Mouse (Mus musculus) ES-CJ7 (cell line): ENCODE results near the gene Rnf41.

Experiments used
- DNase-seq: peaks from one replicate; pipeline ENCODE4 v3.0.0; 2011; ENCODE audit warnings: low read depth, low spot score

Gene Rnf41

DNA sequence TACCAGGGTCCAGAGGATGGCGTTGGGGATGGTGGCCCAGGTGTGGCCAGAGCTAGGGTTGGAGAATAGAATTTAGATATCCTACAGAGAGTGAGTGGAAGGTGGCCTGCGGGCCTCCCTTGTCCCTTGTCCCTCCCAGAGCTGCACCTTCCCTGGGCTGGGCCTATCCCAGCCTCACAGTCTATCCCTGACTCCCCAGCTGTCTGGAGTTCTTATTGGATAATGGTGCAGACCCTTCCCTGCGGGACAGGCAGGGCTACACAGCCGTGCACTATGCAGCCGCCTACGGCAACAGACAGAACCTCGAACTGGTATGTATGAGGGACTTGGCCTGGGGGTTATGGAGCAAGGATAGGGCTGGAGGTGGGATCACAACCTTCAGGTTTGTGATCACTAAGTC lies 25.6 kb upstream of the Rnf41 start:
- DNase-seq, result no peak

DNA sequence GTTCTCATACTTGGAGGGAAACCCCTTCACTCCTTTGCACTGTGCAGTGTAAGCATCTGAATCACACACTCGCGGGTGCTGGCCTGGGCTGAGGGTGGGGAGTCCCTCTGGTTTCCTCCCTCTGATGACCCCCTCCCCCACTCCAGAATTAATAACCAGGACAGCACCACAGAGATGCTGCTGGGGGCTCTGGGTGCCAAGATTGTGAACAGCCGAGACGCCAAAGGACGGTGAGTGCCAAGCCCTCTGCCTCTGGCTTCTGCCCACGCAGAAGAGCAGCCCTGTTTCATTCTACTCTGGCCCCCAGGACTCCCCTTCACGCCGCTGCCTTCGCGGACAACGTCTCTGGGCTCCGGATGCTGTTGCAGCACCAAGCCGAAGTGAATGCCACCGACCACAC lies 22.5 kb upstream of the Rnf41 start:
- no peak for DNase-seq

DNA sequence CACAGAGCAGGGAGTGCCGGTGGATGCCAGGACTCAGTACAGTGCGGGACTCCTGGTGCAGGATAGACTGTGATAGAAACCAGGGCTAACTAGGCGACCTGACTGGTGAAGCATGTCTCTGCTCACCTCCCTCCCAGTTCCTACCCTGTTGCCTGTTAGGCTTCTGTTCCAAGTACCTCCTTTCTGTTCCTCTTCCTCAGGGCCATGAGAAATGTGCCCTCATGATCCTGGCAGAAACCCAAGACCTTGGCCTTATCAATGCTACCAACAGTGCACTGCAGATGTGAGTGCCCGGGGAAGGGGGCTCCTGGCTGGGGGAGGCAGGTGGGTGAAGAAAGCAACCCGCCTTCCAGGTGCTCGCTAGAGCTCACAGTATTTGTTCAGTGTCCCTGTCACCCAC lies 21.9 kb upstream of the Rnf41 start:
- no peak for DNase-seq

DNA sequence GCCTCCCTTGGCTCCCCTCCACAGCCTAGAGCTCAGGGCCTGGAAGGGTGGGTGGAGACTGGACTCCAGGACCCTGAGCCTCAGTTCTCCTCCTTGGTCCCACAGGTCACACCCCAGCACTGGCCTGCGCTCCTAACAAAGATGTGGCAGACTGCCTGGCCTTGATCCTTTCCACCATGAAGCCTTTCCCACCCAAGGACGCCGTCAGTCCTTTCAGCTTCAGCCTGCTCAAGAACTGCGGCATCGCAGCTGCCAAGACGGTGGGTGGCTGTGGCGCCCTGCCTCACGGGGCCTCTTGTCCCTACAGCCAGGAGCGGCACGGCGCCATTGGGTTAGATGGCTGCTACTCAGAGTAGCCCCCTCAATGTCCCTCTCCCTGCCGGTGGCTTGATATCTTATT lies 21.1 kb upstream of the Rnf41 start:
- DNase-seq, result no peak

DNA sequence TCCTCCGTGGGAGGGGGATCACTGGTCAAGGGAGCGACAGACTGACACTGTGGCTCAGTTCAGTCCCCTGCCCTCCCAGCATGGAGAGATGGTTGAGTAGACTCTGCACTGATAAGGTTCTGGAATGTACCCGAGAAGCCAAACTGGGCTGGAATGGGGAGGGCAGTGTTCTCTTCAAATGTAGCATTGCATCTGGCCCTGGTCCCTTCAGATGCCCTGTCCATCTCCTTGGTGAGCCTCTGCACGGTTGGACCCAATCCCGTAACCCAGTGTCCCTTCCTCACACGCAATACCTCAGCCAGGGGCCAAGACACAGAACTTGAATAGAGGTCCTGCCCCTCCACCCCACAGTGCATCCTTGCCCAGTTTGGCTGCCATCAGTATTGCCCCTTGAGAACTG lies 19.6 kb upstream of the Rnf41 start:
- DNase-seq, result no peak

DNA sequence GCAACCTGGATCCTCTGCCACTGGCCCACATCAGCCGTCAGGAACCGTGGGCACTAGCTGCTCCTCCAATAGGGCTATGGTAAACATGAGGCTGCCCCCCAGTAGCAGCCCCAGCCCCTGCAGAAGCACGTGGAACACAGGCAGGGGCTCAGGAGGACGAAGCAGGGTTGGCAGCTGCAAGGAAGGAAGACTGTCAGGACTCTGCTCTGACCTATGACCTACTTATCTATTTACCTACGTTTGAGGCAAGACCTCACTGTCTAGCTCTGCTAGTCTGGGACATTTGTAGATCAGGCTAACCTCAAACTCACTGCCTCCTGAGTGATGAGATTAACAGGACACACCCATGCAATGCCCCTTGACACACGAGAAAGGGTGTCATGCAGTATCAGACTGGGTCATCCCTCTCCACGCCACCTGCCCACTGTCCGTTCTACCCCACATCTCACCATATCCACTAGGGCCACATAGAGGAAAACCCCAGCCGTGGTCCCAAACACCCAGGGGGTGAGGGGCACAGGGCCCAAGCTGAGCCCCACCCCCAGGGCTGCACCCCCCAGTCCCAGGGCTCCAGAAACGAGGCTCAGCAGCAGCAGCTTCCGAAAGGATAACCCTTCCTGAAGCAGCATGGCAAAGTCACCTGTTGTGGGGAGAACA lies 15.3 kb upstream of the Rnf41 start:
- no peak for DNase-seq

DNA sequence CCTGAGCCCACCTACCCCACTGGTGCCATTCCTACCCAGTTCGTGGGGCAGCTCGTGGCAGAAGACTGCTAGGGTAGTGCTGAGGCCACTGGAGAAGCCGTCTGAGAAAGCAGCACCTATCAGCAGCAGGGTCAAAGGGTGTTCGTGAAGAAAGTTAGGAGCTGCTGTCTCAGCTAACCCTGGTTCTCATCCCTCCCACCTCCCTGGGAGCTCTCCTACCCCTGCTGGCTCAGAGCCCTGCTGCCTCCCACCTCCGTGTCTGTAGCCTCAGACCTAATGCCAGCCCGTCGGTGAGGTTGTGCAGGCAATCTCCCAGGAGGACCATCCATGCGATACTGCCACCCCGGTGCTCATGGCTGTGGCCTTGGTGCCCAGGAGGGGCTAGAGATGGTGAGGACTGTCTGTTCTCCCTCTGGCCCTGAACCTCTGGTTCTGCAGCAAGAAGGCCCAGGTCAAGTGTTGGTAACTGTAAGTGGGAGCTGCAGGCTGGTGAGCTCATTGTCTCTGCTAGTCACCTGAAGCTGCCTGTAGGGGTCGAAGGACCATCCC lies 14.7 kb upstream of the Rnf41 start:
- no peak for DNase-seq

DNA sequence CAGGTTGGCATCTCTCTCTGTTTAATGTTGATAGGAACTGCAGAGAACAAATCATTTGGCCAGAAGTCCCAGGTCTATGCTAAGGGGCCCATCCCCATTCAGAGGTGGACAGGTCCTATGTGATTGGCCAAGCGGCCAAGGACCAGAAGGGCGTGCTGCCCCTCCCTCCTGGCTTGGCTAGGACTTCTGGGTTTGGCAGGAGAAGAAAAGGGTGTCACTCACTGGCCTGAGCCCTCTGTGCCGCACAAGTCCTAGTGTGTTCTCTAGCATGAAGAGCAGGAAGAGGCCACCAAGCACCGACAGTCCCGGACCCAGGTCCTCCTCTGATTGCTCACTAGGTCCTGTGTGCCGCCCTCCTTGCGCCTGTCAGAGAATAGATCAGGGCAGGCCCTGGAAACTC lies 14.0 kb upstream of the Rnf41 start:
- no peak for DNase-seq

DNA sequence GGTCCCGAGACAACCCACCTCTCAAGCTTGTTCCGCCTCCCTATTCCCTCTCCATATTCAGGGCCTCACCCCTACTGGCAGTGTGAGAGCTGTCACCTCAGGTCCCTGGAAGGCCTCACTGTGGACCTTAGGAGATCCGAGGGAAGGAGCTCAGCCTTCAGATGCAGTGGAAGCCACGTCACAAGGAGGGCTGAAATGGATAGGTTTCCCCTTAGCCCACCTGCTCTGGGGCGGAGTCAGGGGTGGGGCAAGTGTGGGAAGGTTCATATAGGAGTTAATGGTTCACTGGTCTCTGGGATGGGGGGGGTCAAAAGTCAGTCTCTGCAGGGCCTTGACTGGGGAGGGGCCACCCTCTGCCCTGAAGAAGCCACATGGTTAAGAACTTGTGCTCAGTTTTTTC lies 11.1 kb upstream of the Rnf41 start:
- DNase-seq, result no peak

DNA sequence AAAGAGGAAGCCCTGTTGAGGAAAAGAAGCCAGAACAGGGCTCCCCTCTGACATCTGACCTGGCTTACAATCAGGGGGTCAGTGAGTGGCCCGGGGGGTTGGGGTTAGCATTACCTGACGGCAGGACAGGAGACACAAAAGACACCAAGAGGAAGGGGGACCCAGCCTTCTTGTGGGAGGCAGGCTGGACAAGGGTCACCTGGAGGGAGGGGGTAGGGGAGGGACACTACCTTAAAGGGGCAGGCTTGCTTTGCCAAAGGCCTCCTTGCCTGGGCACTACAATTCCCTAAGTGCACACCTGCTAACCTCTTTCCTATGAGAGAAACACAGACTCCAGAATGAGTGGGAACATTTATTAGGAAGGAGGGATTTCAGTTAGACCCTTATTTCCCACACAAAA lies 10.4 kb upstream of the Rnf41 start, which contains the start of gene Slc39a5:
TSS of gene Slc39a5 (minus strand) at position 174 of the 400 bp plus-strand sequence.
- no peak for DNase-seq

DNA sequence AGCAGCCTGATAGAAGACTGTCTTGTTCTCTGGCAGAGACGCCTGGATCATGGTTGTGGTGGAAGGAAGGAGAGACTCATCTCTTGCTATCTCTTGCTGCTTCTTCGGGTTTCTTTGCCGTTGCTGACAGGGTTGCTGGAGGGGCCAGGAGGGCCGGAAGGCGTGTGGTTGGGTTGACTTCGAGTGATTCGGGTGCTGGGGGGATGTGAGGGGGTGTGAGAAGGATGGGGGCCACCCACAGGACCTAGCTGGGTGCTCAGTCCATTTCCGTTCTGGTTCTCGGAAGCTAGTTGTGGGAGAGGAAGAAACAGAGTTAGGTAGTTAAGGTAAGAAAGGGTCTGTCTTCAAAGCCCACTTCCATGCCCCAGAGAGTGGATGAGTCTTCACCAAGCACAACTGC lies 9.8 kb upstream of the Rnf41 start:
- no peak for DNase-seq

DNA sequence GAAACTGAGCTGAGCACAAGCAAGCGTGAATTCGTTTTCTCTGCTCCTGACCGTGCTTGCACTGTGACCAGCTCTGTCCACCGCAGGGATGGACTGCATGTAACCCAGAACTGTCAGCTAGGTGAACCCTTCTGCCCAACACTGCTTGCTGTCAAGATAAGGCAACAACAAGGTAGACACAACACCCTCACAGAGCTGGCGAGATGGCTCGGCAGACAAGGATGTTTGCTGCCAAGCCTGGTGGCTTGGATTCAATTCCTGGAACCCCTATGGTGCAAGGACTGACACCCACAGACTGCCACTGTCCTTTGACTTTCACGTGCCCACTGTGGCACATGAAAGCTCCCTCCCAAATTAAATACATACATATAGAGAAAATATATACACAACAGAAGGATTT lies 7.5 kb upstream of the Rnf41 start:
- DNase-seq, result no peak

DNA sequence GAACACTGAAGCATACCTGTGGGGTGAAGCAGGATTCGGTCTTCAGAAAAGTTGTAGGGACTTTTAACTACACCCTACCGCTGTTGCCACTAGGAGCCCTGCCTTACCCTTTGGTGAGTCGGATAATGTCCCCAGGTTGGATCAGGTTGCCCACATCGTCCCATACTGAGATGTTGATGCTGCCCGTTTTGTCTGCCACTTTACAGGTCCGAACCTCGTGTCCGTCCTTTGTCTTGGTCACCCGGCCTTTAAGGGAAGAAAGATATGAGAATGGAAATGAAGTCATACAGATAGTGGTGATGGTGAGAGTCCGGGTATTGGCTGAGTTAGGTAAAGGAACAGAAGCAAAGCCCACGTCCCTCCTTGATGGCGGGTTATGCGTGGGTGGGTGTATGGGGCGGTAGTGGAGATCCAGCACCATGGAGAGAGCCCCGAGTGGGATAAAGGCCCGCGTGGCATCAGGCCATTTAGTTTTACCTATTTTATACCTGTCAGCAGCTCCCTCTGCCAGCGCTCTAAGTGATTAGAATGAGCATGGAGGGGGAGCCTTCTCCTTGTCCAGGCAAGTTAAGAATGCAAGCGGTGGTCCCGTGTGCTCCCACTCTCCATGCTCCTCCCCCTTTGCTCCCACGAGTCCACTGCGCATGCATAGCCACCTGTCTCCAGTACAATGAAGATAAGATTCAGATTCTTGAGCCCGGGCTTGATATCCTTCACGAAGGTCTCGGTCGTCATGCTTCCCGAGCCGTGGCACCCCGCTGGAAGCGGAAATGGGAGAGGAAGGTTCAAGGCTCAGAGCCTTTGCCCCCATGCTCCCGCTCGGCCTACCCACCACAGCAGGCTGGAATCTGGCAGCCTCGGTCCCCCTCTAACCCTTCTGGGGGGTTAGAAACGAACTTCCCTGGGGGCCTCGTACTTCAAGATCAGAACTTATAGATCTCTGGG lies 2.6 kb upstream of the Rnf41 start:
- DNase-seq, result peak; percentile 32

DNA sequence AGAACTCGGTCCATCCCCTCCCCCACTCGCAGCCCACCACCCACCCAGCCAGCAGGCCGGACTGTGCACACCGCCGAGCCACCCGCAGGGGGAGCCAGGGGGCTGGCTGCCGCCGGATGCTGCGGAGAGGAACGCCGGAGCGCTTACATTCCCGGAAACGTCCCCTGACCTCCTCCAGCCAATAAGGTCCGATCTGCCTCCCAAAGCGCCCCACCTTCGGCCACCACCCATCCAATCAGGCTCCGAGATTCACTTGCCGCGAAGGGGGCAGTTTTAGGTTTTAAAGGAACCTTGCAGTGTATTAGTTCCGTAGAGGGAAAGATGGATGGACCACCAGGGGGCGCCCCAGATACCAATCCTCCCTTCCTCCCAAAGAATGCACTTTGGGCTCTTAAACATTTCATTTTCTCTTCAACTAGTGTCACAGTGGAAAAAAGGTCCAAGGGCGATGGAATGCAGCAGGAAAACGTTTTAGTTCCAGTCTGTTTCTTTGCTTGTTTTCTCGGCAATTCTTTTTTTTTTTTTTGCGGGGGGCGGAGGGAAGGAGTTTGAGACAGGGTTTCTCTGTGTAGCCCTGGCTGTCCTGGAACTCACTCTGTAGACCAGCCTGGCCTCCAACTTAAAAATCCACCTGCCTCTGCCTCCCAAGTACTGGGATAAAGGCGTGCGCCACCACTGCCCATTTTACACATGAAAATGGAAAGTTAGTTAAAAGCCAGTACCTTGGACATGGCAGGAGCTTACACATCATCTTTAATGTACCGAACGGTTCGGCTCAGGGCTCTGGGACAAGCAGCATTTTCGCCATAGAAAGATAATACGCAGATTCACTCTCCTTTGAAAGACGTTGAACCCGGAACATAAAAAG lies 1.5 kb upstream of the Rnf41 start:
- peak; percentile 98 for DNase-seq

DNA sequence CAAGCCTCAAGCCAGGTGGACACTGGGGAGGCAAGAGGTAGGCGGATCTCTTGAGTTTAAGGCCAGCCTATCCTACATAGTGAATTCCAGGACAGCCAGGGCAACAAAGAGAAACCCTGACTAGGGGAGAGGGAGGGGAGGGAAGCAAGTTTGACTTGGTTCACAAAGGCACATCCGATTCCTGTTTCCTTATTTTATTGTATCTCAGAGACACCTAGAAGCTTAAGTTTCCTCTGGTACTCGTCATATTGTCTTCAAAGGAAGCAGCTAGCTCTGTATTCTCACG lies 954 bp upstream of the Rnf41 start:
- DNase-seq, result peak; percentile 36

DNA sequence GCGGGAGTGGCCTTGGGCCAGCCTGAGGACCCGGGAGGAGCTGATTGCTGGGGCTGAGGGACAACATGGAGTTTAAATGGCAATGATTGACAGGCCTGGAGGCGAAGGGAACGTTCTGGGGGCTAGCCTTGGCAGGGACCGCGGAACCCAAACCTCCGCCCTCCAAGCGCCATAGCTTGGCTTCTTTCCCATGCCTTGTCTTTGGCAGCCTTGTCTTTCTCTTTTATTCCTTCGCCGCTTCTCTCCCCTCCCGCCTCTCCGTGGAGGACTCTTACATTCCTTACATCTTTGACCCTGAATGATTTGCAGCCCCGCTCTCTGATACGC lies 561 bp downstream of the Rnf41 start:
- no peak for DNase-seq

DNA sequence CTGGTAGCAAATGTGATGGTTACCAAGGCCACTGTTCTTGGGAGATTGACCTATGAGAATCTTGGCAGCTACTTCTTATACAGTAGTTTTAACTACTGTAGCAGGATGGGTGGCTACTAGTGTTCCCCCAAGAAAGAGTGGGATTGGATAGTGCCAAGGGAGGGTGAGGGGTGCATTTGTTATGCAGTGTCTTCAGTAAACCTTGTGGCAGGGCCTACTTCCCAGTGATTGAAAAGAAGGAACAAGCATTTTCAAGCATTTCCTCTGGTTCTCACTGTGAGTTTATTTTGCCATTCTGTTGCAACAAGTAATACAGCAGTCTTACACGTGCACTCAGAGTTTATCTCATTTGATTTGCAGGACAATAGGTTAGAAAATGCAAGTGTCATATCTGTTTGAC lies 1.1 kb downstream of the Rnf41 start:
- no peak for DNase-seq

DNA sequence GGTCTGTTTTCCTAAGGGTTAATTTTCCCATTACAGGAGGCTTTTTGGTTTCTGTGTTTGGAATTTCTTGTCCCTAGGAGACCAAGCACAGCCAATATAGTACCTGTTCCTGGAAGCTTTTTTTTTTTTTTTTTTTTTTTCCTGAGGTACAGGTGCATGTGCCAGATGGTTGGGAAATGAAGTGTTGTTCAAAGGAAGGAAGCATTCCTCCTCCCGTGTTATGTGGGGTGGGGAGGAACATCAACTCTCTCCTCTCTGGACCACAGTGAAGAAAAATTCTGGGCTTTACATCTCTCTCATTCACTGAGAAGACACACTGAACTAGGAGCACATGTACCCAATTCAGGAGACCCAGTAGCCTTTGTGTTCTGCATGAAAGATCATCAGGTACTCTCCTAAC lies 1.6 kb downstream of the Rnf41 start:
- DNase-seq, result no peak

DNA sequence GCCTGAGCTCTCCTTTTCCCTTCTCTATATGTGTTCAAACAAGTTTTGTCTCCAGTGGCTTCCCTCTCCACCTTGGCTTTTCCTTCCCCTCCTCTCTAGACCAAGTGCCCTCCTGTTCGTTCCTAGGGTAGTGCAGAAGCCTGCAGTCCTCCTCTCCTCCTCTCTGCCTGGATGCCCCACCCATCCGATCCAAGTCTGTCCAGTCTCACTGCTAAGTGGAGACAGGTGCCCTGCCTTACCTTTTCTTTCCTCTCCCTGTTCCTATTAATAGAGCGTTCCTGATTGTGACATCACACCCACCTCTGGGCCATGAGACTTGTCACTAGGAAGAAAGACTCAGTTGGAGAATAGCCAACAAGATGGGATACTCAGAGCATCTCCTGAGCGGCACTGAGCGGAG lies 3.4 kb downstream of the Rnf41 start:
- DNase-seq, result no peak

DNA sequence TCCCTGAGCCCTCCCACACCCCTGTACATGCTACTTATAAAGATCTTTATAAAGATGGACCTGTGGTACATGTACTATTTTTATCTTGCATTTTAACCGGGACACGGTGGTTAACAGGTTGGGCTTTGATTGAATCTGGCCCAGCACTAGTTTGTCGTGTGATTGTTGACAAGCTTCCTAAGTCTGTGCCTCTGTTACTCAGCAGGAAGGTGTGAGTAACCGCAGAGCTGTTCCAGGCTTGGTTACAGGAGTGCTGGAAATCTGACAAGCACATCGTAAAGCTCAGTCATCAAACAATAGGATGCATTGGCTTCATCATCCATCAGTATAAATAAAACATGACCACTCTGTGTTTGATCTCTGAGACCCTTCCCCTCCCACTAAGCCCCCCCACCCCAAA lies 11.0 kb downstream of the Rnf41 start:
- DNase-seq, result no peak

DNA sequence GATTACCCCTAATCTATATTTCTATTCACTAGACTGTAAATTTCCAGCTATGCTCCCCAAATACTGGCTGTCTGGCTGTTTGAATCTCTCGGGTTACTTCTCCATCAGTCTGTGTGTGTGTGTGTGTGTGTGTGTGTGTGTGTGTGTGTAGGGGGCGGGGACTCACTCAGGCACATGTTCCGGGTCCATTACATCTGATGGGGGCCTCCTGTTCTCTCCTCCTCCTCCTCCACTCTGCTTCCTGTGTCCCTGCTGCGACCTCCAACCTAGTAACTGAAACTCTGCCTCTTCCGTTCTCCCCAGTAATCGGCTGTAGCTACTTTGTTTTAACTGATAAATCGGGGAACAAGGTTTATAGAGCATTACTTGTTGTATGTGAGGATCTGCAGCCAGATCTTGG lies 13.1 kb downstream of the Rnf41 start:
- DNase-seq, result no peak

DNA sequence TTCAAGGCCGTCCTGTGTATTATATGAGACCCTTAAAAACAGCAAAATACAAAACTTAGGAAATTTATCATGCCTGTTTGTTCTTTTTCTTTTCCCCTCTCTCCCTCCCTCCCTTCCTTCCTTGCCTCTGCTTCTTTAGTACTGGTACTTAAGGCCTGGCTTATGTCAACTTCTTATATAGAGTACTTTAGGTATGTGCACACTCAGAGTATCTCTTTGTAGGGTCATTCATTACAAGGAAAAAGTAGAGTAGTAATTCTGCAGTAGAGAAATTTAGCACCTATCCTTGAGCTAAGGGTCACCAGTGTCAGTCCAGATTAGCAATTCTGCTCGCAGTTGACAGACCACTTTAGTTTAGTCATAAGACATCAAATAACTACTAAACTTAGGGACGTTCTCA lies 13.8 kb downstream of the Rnf41 start:
- DNase-seq, result no peak
